Mouse (Mus musculus) c-Kit-negative CD71-positive TER-119-positive erythroid progenitor cells, embryonic 14.5 days (primary cell): Measurements from ENCODE around the gene Steap3.

Source experiments
- DNase-seq: peaks from one replicate; pipeline ENCODE4 v3.0.0-alpha.2; 2013; ENCODE audit warnings: low read depth, low spot score

Gene Steap3

DNA sequence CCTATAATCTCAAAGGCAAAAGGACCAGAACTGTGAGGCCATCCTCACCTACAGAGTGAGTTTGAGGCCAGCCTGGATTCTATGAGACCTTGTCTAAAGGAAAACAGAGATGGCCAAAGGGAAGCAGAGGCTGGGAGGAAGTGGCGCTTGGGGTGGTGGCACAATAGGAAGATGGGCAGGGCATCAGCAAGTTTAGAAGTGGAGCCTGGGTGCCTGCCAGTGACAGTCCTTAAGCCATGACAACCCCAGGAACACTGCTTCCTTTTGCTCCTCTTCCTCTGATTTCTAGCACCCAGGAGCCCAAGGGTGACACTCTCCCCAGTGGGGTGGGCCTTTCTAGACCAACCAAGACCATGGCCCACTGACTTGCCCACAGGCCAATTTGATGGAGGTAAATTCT, 21.3 kb downstream of the Steap3 start:
- no peak for DNase-seq

DNA sequence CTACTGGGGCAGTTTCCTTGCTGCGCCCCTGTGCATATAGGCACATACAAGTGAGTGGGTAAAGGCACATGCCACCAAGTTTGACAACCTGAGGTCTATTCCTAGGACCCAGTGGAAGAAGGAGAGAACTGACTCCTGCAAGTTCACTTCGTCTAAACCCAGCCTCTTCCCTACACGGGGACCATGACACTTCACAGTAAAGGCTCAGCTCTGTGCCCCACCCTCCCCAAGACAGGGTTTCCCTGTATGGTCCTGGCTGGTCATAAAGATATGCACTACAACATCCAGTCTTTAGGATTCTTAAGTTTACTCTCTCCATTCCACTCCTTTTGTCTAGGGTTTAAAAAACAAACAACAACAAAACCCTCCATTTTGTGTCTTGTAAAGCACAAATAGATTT, 21.9 kb downstream of the Steap3 start:
- no peak for DNase-seq

DNA sequence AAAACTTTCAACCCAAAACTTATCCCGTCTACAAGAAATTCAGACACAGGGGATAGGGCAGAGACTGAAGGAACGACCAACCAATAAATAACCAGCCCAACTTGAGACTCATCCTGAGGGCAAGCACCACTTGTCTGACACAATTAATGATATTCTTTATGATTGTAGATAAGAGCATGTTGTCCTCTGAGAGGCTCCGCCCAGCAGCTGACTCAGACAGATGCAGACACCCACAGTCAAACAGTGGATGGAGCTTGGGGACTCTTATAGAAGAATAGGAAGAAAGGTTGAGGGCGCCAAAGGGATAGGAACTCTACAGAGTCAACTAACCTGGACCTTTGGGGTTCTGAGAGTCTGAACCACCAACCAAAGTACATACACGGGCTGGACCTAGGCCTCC, 22.7 kb downstream of the Steap3 start:
- DNase-seq = no peak

DNA sequence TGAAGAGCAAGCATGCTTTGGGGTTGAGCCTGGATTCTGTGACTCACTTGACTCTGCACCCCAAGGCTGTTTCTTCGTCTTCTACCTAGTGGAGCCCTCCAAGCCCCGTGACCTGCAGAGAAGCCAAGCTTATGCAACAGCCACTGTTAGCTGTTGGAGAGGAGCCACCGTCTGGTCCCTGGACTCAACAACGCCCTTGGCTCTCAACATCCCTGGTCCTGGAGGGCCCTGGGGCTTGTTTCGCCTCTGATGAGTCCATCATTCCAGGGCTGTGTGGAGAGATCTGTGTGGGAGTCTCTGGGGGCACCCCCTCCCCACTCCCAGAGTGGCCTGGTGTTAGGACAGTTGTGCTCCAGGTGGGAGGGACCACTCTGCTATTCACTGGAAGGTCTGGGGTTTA, 24.3 kb downstream of the Steap3 start:
- no peak for DNase-seq

DNA sequence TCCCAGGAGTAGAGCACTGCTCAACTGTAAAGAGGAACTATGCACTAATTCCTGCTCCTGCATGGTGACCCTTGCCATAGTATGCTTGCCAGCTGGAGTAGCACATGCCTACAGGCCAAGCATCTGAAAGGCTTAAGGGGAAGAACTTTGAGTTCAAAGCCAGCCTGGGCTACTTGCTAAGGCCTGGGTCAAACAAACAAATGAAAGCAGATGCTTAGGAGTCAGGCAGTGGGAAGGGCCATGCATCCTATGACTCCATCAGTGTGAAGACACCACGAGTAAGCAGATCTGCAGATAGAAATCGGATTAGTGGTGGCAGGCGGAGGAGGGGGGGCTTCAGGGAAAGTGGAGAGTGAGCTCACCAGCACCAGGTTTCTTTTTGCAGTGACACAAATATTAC, 25.2 kb downstream of the Steap3 start:
- DNase-seq = no peak

DNA sequence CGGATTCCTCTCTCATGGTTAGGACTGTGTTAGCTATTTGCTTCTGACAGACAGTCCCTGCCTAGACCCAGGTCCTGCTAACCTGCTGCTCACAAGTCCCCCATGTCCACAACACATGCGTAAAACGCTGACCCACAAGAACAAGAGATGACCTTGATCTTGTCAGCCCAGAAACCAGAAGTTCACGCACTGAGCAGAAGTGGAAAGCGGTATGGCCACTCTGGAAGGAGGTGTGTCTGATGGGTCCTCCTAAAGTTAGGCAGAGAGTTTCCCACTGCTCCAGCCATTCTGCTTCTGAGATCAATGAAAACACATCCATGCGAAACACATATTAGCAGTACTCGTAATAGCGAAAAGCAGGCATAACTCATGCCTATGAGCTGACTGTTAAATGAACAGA, 25.6 kb downstream of the Steap3 start:
- no peak for DNase-seq

DNA sequence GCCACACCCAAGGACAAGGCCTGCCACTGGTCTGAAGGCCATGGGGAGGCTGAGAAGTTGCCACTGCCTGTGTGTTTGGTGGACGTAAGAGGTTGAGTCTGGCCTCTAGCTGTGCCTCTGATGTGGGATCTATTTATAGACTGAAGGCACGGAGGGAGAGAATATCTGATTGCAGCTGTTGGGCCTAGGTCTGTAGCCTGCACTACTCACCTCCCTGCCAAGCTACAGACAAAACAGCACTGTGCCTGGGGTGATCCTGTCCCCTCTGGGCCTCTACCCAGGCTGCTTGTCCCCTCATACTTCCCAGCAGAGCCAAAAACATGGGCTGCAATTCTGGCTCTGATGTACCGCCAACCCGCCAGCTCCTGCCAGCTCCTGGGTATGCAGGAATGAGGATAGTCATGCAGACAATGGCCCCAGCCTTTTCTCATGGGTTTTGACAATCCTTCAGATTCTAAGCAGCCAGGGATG, 26.8 kb downstream of the Steap3 start:
- no peak for DNase-seq

DNA sequence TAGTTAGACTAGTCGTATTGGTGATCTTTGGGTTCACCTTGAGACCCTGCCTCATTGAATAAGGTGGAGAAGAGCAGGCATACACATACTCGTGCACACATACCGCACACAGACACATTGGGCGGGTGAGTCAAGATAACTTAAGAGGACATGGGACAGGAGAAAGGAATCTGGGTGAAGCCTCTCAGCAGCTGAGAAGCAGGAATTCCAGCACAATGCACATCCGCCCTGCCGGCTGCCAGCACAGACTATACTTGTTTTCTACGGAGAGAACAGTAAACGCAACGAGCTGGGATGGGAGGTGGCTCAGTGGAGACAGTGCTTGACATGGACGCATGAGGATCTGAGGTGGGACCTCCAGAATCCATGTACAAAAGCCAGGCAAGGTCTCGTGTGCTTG, 27.9 kb downstream of the Steap3 start:
- no peak for DNase-seq

DNA sequence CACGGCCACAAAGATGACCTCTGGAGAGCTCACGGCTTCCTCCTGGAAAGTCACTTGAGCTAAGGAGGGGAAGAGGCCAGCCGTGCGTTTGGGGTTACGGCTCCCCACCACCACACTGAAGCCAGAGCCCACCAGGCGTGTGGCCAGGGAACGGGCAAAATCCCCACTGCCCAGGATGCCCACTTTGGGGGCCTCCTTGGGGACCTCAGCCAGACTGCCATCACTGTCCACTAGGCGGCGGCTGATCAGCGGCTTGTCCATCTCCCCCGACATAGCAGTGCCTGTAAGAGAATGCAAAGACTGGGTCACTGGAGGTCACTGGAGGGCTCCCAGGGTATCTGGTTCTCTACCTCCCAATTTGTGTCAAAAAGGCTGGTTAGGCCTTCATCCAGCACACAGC, 28.5 kb downstream of the Steap3 start:
- DNase-seq = no peak

DNA sequence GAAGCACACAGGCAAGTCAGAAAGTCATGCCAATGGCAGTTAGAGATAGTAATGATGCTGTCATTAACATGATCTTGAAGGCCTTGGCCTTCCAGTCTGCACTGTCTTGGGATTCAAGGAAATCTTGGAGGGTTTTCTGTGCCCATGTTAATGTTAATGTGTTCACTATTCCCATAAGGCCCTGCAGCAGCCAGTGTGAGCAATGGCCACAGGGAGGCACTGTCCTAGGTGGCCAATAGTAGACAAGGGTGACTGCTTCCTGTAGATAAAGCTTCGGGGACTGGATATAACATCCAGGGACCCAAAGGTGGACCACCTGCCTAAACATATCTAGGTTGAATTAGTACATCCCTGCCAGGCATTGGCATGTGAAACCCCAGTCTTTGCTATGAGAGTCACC, 35.4 kb downstream of the Steap3 start:
- no peak for DNase-seq

DNA sequence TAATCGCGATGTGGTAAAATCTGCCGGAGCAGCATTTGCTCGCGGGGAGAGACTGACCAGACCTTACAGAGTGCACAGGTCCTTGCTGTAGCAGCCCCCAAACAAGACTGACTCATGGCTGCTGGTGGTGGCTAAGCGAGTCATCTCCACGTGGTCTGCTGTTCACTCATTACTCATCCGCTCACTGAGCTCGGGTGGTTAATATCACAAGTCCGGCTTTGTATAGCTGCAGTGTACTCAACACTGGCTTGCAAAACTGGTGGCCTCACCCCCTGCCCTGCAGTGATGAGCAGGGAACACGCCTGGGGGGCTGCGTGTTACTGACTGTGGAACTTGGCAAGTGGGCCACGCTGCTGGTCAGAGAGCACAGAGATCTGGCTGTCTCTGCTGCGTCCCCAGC, 36.1 kb downstream of the Steap3 start:
- DNase-seq = no peak

DNA sequence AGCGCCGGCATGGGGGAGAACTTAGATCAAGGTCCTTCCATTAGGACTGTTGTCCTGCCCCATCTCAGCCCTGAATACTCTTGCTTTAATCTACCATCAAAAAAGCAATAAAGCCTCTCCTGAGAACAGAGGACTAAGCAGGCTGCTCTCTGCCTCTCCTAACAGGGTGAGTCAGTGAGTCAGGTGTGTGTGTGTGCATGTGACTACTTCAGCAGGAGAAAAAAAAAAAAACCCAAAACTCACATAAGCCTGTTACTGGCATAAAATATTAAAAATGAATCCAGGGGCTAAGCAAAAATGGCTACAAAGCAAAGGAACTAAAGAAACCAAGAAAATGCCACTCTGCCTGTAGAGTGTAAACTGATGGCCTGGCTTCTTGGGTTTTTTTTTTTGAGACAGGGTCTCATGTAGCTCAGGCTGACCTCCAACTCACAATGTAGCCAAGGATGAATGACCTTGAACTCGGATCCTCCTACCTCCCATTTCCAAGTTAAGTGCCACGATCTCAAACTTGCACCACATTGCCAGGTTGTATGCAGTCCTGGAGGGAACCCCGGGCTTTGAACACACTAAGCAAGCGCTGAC, 36.8 kb downstream of the Steap3 start:
- DNase-seq = no peak

DNA sequence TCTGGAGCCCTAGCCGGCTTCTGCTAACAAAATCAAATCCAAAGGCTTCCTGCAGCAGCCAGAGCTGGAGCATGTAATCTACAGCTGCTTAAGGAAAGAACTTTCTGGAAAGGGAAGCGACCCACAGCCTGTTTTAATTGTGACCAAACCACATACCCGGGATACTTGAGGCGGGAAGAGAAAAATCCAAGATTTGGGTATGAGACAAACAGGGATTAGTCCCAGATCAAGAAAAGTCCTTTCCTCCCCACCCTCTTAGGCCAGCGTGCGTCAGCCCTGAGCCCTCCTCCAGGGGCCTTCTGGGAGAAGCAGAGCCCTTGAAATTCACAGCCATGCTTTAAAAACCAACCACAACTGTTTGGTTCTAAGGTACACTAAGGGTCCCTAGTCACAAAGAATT, 40.3 kb downstream of the Steap3 start:
- DNase-seq = no peak

DNA sequence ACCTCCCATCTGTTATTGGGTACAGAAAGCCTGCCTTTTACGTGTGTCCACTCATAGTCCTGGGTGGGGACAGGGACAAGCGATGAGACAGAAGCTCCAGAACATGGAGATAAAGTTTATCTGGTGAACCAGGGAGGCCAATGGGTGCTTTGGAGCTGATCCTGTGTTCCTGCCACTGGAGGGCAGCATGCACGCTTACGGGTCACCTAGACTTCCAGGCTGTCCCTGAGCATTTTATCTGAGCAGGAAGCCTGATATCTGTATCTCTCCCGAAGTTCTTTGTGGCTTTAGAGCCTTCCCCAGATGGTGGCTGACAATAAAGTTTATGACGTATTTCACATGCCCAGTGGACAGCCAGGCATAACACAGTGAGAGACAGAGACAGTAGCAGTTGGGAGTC, 41.2 kb downstream of the Steap3 start:
- no peak for DNase-seq

DNA sequence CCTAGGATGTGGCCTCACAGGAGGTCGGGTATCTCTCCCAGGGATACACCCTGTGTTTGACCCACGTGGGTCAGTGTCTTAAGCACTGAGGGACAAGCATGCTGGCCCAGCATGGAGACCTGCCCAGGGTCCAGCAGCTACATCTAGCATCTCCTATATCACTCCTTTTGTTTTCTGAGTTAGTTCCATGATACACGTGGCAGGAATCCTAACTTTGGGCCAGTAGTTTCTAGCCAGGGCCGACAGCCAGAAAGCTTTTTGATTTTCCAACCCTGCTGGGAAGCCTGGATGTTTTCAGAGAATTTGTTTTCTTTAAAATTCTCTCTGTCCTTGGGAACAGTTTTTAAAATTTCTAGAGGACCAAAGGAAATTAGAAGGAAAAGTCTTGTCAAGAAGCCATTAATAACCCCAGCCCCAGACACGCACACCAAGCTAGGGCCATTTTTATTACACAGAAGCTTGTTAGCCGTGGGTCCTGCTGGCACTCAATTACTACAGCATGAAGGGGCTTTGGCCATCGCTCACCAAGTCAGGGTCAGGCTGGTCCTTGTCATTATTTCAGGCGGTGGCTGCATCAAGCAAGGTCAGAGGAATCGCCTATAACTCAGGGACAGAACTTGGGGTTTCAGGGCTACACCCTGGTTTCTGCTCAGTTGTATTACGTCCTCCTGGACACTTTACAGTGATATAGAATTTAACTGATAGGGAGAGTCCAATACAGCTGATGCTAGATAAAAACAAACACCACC, 42.6 kb downstream of the Steap3 start:
- no peak for DNase-seq

DNA sequence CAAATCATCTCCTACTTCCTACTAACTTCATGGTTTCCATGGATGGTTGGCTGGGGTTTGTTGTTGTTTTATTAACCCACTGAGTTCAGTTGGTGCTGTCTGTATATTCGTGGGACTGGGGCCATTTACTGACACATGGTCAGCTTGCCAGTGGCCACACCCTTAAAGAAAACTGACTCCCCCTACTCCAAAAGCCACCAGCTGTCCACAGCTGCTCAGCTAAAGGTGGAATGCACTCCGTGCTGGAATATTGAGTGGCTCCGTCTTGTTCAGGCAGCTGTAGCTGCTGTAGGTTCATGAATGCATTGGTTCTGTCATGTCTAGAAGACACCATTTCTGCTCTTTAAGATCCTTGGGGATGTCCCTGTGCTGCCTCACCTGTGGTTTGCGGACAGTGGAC, 48.9 kb downstream of the Steap3 start:
- DNase-seq = no peak

DNA sequence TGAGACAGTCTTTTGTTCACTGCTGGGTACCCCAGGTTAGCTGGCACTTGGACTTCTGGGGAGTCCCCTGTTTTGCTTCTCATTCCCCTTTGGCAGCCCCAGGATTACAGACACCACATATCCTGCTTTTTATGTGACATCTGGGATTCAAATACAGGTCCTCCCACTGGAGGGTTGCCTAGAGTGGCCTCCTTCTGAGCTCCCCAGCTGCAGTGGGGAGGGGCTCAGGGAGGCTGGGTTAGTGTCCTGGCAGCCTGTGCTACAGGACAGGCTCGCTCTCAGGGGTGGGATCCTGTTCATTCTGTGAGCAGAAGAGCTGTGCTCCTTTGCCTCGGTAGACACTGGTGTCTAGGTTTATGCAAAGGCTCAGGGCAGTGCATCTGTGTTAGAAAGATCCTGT, 51.2 kb downstream of the Steap3 start:
- no peak for DNase-seq

DNA sequence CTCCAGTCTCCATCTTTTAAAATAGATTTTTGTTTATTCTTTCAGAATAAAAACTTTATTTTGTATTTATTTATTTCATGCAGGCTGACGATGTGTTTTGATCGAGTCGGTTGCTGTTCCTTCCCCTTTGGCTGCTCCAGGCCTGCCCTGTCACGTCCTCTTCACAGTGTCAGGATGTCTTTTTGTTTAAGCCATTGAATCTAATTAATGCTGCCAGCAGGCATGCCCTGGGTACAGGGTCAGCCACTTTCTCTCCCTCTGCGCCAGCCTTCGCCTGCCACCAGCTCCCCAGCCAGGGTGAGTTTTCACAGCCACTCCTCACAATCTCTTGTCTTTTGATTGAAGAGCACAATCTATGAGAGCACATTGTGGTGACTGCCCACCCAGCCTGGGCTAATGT, 51.7 kb downstream of the Steap3 start:
- no peak for DNase-seq

DNA sequence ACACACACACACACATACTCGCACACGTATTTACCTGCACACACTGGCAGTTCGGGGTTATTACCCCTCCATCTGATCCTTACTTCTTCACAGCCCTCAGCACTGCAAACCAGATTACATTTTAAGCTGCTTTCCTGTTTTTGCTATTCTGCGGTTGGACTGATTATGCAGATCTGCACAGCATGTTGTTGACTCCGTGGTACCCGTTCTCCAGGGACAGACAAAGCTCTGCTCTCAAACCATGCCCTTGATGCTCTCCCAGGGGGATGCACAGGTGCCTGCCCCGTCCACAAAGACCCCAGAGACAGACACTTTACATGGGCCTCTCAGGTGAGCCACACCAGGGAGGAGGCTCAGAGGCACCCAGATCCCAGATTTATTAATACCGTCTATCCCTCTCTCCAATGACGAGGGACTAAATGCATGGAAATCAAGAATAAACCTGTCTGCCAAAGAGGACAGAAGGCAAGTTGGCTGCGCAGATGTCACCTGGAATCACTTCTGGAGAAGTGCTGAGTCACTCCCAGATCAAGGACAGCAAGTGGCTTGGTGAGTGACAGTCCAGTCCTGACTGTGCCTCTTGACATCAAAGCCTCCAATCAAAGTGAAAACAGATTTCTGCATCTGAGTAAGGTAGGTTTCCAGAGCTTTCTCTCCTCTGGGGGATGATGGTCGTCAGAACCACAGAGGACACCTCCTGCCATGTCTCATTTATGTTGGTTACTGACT, 63.8 kb downstream of the Steap3 start:
- no peak for DNase-seq

DNA sequence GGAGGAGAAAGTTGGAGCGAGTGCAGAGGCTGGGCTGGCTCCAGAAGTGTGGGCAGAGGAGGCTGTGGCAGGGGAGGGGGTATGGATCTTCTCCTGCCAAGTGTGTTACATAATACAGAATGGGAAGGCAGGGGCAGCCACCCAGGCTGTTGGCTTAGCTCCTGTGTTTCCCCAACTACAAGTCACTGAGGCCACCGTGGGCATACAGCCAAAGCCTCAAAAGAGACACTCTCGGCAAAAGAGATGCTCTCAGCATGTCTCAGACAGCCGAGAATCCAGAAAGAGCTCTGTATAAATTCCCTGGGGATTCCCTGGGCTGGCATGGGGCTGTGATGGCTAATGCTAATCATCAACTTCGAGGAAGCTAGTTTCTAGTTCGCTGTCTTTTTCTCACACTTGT, 64.9 kb downstream of the Steap3 start:
- DNase-seq = no peak

DNA sequence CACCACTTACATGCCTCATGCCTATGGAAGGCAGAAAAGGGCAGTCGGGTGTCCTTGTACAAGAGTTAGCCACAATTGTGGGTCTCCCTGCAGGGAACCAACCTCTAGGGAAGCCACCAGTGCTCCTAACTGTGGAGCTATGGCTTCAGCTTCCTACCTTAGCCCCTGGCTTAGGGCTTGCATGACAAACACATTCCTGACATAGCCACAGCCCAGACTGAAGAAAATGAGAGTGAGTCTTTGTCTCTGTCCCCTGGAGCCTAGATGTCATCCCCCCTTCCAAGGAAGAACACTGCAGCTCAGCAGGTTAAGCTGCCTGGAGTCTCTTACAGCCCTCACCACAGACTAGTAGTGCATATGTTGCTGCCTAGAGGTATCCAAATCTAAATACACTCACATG, 67.7 kb downstream of the Steap3 start:
- DNase-seq = no peak

DNA sequence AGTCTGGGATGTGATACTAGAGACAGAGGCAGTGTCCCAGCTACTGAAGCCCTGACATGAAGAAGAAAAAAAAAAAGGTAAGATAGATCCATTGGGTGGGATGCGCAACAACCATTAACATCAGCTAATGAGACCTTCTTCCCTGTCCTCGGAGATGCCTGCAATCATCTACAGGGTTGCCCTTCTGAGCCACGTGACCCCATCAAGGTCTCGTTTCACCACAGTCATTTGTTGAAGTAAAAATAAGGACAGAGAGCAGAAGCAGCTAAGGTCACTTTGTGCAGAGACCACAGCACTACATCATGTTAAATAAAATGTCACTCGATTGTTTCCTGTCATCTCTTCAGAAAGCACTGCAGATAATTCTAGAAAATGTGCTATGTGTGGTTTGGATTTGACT, 68.7 kb downstream of the Steap3 start:
- no peak for DNase-seq

DNA sequence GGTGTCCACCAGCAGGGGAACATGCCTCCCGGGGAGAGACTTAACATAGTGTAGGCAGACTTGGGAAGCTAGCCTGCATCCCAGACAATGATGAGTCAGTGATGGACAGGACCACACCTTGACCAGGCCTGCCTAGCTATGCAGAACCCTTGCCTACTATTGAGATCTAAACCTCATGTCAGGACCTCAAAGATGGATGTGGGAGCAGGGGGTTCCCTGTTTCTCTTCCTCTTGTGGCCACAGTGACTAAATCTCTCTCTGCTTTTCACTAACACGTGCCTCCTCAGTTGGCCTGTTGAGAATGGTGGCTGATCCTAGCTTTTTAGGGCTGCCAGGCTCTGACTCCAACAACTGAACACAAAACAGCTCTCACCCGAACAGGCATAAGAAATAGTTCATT, 70.0 kb downstream of the Steap3 start:
- DNase-seq = no peak
